ENCODE assay signal across 8 mouse cellular contexts in the genomic region with DNA sequence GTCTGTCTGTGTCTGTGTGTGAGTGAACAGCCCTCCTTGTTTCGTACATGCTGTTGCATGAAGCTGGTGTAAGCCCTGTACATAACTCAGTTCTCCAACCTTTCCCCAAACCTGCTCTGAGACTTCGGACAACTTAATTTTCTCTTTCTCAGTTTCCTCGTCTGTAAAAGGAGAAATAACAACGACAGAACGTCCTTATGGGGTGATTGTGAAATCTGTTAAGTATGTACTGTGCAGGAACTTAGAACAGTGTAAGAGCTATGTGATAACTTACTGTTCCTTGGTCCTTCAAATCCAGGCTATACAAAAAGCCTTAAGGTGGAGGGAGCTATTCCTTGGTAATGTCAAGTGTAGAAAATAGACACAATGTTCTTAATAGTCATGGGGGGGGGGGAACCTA. TPM values are rescaled to one million over a fixed set of nuclear protein-coding genes. Genes with fewer than 3 reads are reported as not detected.
A peak's percentile ranks its signal among the peaks of the same experiment; 100 is the strongest.
DNase-seq lines count a peak whose midpoint lies in the region; ATAC-seq and TF ChIP-seq lines count a peak whose summit lies in the region.

No protein-coding gene starts in this region.

- no peak for TF ChIP-seq POLR2A in testis, adult 2 months (IDR thresholded peaks at IDR 0.05; ENCODE audit: control insufficient read depth, low read depth, low read length)

- peak overlapping the region; percentile 78 for H3K4me2 ChIP-seq in forebrain, embryonic 16.5 days (ENCODE audit: low read length)
- peak overlapping the region; percentile 63 for H3K4me2 ChIP-seq in lung, embryonic 15.5 days
- H3K4me2 ChIP-seq in stomach, embryonic 16.5 days (ENCODE audit: low read depth, low read length) = peak overlapping the region; percentile 86

- H3K27me3 ChIP-seq in testis, adult 2 months (ENCODE audit: control insufficient read depth, insufficient read depth, low read length) = no peaks in the 10 kb centered on the region
- H3K27me3 ChIP-seq in forebrain, embryonic 16.5 days (replicated peaks; ENCODE audit: control insufficient read depth, insufficient read depth, low read length) = no peaks in the 10 kb centered on the region
- H3K27me3 ChIP-seq in lung, embryonic 15.5 days = no peaks in the 10 kb centered on the region; the same call in 1 of the 2 replicates
- H3K27me3 ChIP-seq in stomach, embryonic 16.5 days (ENCODE audit: control insufficient read depth, insufficient read depth, low read length) = no peaks in the 10 kb centered on the region

- H3K4me3 ChIP-seq in testis, adult 2 months (ENCODE audit: control insufficient read depth, low read depth, low read length) = peak overlapping the region; percentile 6
- peak overlapping the region; percentile 96 for H3K4me3 ChIP-seq in forebrain, embryonic 16.5 days (replicated peaks; ENCODE audit: low read length)
- H3K4me3 ChIP-seq in lung, embryonic 15.5 days = peak overlapping the region; percentile 80
- H3K4me3 ChIP-seq in stomach, embryonic 16.5 days (replicated peaks; ENCODE audit: low read length) = peak overlapping the region; percentile 87

- no peak for DNase-seq in testis, postnatal 14 days (ENCODE audit: low spot score)
- DNase-seq in left cerebral cortex, adult 18-20 months (ENCODE audit: low spot score in 2 of 2) = no peak
- no peak for DNase-seq in Muller cell, postnatal 12 days (ENCODE audit: inconsistent ontology term)
- no peak for DNase-seq in adipocyte (ENCODE audit: low spot score)

- H3K9me3 ChIP-seq in forebrain, embryonic 16.5 days (ENCODE audit: control insufficient read depth, low read length) = no peaks in the 10 kb centered on the region
- no peaks in the 10 kb centered on the region for H3K9me3 ChIP-seq in lung, embryonic 15.5 days
- H3K9me3 ChIP-seq in stomach, embryonic 16.5 days (replicated peaks; ENCODE audit: control insufficient read depth, low read length) = no peaks in the 10 kb centered on the region

- H3K4me1 ChIP-seq in testis, adult 2 months (ENCODE audit: control insufficient read depth, insufficient read depth, low read length) = peaks cover 14% of the 10 kb centered on the region
- peaks cover 39% of the 10 kb centered on the region for H3K4me1 ChIP-seq in forebrain, embryonic 16.5 days (replicated peaks; ENCODE audit: control insufficient read depth, insufficient read depth, low read length)
- peaks cover 14% of the 10 kb centered on the region for H3K4me1 ChIP-seq in lung, embryonic 15.5 days
- peaks cover 12% of the 10 kb centered on the region for H3K4me1 ChIP-seq in stomach, embryonic 16.5 days (ENCODE audit: control insufficient read depth, insufficient read depth, low read length)

- ATAC-seq in forebrain, embryonic 16.5 days = no peak
- ATAC-seq in lung, embryonic 15.5 days (ENCODE audit: borderline replicate concordance, extremely low read depth, low FRiP score, low TSS enrichment) = no peak
- ATAC-seq in stomach, embryonic 16.5 days (ENCODE audit: insufficient read depth, low FRiP score) = no peak

- 26% methylated on average over 5 of the region's 5 CpGs for WGBS in forebrain, embryonic 16.5 days
- WGBS in lung, embryonic 15.5 days = 11% methylated on average over 5 of the region's 5 CpGs
- WGBS in stomach, embryonic 16.5 days = 16% methylated on average over 5 of the region's 5 CpGs

- no peaks in the 10 kb centered on the region; the same call in 1 of the 2 replicates for H3K36me3 ChIP-seq in testis, adult 2 months (ENCODE audit: control insufficient read depth, insufficient read depth, low read length)
- H3K36me3 ChIP-seq in forebrain, embryonic 16.5 days (ENCODE audit: control insufficient read depth, insufficient read depth) = peaks cover 6% of the 10 kb centered on the region
- peaks cover 10% of the 10 kb centered on the region; the same call in 1 of the 2 replicates for H3K36me3 ChIP-seq in lung, embryonic 15.5 days
- peaks cover 2% of the 10 kb centered on the region; the same call in 1 of the 2 replicates for H3K36me3 ChIP-seq in stomach, embryonic 16.5 days (ENCODE audit: control insufficient read depth, insufficient read depth, low read length)

- peak overlapping the region; percentile 100 for H3K9ac ChIP-seq in forebrain, embryonic 16.5 days (replicated peaks; ENCODE audit: low read depth, low read length)
- H3K9ac ChIP-seq in lung, embryonic 15.5 days = peak overlapping the region; percentile 89
- H3K9ac ChIP-seq in stomach, embryonic 16.5 days (ENCODE audit: low read length) = peak overlapping the region; percentile 96

- H3K27ac ChIP-seq in testis, adult 2 months (ENCODE audit: control insufficient read depth, insufficient read depth, low read depth, low read length) = no peak overlapping the region
- no peak overlapping the region for H3K27ac ChIP-seq in forebrain, embryonic 16.5 days (ENCODE audit: low read length)
- 0 out of 2 replicates have a peak overlapping the region, but pooled peaks have one; percentile 82 for H3K27ac ChIP-seq in lung, embryonic 15.5 days
- peak overlapping the region; percentile 88; the same call in 1 of the 2 replicates for H3K27ac ChIP-seq in stomach, embryonic 16.5 days (ENCODE audit: low read length)

- TF ChIP-seq CTCF in testis, adult 2 months (IDR thresholded peaks at IDR 0.05; ENCODE audit: control insufficient read depth, insufficient read depth, insufficient replicate concordance, low read depth, low read length) = no peak

RNA-seq across cellular contexts. Expression of gene Ccnj, which starts 1.3 kb away (rescaled TPM):
- 1.7 TPM in 2 replicates for polyA plus RNA-seq in testis, adult 2 months (2012; rRNA removed)
- polyA plus RNA-seq in forebrain, embryonic 16.5 days (2015; fragmentation: Nextera tagmentation; extraction: Ambion mirVana) = 23.2 and 24.9 TPM in 2 replicates
- polyA plus RNA-seq in lung, embryonic 15.5 days (2015; fragmentation: Nextera tagmentation; extraction: Ambion mirVana) = 15.1 and 15.2 TPM in 2 replicates
- 6.3 and 7.1 TPM in 2 replicates for polyA plus RNA-seq in stomach, embryonic 16.5 days (2015; fragmentation: Nextera tagmentation; extraction: Ambion mirVana)
- total RNA-seq in left cerebral cortex, adult 18-20 months (2021) = 1 to 10 TPM; 7.0 to 8.1 TPM

Comparison
In these comparisons a context has a peak if more than half of its experiments do, and no peak if none do; other contexts are left out.
1. H3K27ac ChIP-seq: peak in lung, embryonic 15.5 days (single experiment) and stomach, embryonic 16.5 days (single experiment); none in testis, adult 2 months (single experiment) and forebrain, embryonic 16.5 days (single experiment).
2. H3K4me3 ChIP-seq: peak in every context shown above with its lines; median percentile 96 in forebrain, embryonic 16.5 days; 87 in stomach, embryonic 16.5 days; 80 in lung, embryonic 15.5 days; 6 in testis, adult 2 months.
3. Peak in every context shown above with its lines, with median percentiles within 50 percentile points of each other: H3K4me2 ChIP-seq and H3K9ac ChIP-seq.